Mouse (Mus musculus): Measurements from ENCODE around the gene Sf3b2.

Gene Sf3b2

GRCm38 (mm10) chr19:5294972-5295735, at the start of gene Sf3b2:
TSS of gene Sf3b2 (minus strand) at chr19:5295455.
- peak; percentile 99 for DNase-seq (ENCODE audit: low read depth, low spot score)

GRCm38 (mm10) chr19:5341360-5341759, 46.1 kb upstream of the Sf3b2 start:
- DNase-seq (ENCODE audit: low read depth, low spot score): no peak

- DNase-seq (ENCODE audit: low read depth, low spot score): peak; percentile 48
Measured at GRCm38 (mm10) chr19:5337975-5338374, 42.7 kb upstream of the Sf3b2 start.

GRCm38 (mm10) chr19:5335441-5335840, 40.2 kb upstream of the Sf3b2 start, which contains the start of gene Catsper1:
TSS of gene Catsper1 (plus strand) at chr19:5335741.
- DNase-seq (ENCODE audit: low read depth, low spot score): no peak

GRCm38 (mm10) chr19:5334741-5335140, 39.5 kb upstream of the Sf3b2 start:
- DNase-seq (ENCODE audit: low read depth, low spot score): no peak

GRCm38 (mm10) chr19:5327970-5328369, 32.7 kb upstream of the Sf3b2 start:
- no peak for DNase-seq (ENCODE audit: low read depth, low spot score)

GRCm38 (mm10) chr19:5323801-5324200, 28.5 kb upstream of the Sf3b2 start:
- no peak for DNase-seq (ENCODE audit: low read depth, low spot score)

GRCm38 (mm10) chr19:5313189-5313588, 17.9 kb upstream of the Sf3b2 start:
- no peak for DNase-seq (ENCODE audit: low read depth, low spot score)

GRCm38 (mm10) chr19:5309025-5309424, 13.8 kb upstream of the Sf3b2 start:
- DNase-seq (ENCODE audit: low read depth, low spot score): no peak

- no peak for DNase-seq (ENCODE audit: low read depth, low spot score)
Measured at GRCm38 (mm10) chr19:5306968-5307734, 11.9 kb upstream of the Sf3b2 start.

GRCm38 (mm10) chr19:5306279-5306678, 11.0 kb upstream of the Sf3b2 start:
- DNase-seq (ENCODE audit: low read depth, low spot score): no peak

- no peak for DNase-seq (ENCODE audit: low read depth, low spot score)
Measured at GRCm38 (mm10) chr19:5302455-5302854, 7.2 kb upstream of the Sf3b2 start.

GRCm38 (mm10) chr19:5300588-5300987, 5.3 kb upstream of the Sf3b2 start:
- no peak for DNase-seq (ENCODE audit: low read depth, low spot score)

- DNase-seq (ENCODE audit: low read depth, low spot score): no peak
Measured at GRCm38 (mm10) chr19:5297903-5298800, 2.9 kb upstream of the Sf3b2 start, which contains the start of gene Gal3st3. TSS of gene Gal3st3 (plus strand) at chr19:5298331.

GRCm38 (mm10) chr19:5296630-5297029, 1.4 kb upstream of the Sf3b2 start:
- no peak for DNase-seq (ENCODE audit: low read depth, low spot score)

- DNase-seq (ENCODE audit: low read depth, low spot score): no peak
Measured at GRCm38 (mm10) chr19:5295736-5296075, 451 bp upstream of the Sf3b2 start.

GRCm38 (mm10) chr19:5278381-5278780, 16.9 kb downstream of the Sf3b2 start:
- DNase-seq (ENCODE audit: low read depth, low spot score): no peak

- no peak for DNase-seq (ENCODE audit: low read depth, low spot score)
Measured at GRCm38 (mm10) chr19:5277140-5277539, 18.1 kb downstream of the Sf3b2 start.

- DNase-seq (ENCODE audit: low read depth, low spot score): no peak
Measured at GRCm38 (mm10) chr19:5276531-5276930, 18.7 kb downstream of the Sf3b2 start.

GRCm38 (mm10) chr19:5275736-5276135, 19.5 kb downstream of the Sf3b2 start:
- no peak for DNase-seq (ENCODE audit: low read depth, low spot score)

GRCm38 (mm10) chr19:5274641-5275040, 20.6 kb downstream of the Sf3b2 start:
- DNase-seq (ENCODE audit: low read depth, low spot score): no peak

GRCm38 (mm10) chr19:5273916-5274315, 21.3 kb downstream of the Sf3b2 start:
- no peak for DNase-seq (ENCODE audit: low read depth, low spot score)

All from embryo, embryonic 11.5 days (tissue).